Mouse (Mus musculus) retina, postnatal 7 days (tissue): ENCODE results near the gene Stom.
A peak's percentile ranks its signal among the peaks of the same experiment; 100 is the strongest.

Experiments used
- DNase-seq: peaks from one replicate; pipeline ENCODE4 v3.0.0-alpha.2; 2012; ENCODE audit warnings: low read depth, low spot score

Stom gene

DNA sequence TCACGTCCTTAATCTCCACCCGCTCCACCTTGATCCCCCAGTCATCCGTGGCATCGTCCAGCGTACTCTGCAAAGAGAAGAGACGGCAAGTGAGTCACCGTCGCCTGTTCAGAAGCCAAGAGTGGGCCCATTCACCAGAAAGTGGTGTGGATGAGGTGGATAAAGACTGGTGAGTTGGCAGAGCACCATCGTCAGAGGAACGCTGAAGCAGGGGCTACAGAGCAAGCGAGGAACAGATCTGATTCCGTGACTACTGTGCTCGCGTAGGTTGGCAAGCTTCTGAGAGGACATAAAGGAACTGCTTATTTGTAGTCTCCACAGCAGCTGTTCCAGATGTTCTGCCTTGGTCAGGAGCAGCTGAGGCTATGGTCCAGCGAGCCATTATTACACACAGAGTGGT, 16.4 kb downstream of the Stom start:
- DNase-seq = no peak

DNA sequence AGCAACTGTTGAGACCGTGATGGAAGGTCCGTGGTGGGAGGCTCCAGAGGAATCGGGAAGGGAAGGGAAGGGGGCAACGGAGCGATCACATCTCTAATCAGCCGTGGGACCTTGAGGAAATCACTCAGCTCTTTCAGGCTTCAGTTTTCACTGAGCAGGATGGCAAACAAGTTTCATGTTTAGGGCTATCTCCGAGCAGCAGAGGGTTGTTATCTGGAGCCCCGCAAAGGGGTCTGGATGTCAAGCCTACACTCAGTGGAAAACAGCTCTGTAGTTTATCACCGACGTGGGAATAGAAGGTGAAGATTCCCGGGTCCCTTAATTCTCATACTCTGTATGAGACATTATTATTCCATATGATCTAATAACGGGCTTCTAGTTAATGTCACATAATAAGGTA, 18.4 kb downstream of the Stom start:
- DNase-seq = no peak

GRCm38 (mm10) chr2:35317604-35318003, 19.2 kb downstream of the Stom start:
- no peak for DNase-seq

GRCm38 (mm10) chr2:35314300-35314699, 22.5 kb downstream of the Stom start:
- DNase-seq = no peak

- no peak for DNase-seq
Observed at GRCm38 (mm10) chr2:35309906-35310493, 26.8 kb downstream of the Stom start.

DNA sequence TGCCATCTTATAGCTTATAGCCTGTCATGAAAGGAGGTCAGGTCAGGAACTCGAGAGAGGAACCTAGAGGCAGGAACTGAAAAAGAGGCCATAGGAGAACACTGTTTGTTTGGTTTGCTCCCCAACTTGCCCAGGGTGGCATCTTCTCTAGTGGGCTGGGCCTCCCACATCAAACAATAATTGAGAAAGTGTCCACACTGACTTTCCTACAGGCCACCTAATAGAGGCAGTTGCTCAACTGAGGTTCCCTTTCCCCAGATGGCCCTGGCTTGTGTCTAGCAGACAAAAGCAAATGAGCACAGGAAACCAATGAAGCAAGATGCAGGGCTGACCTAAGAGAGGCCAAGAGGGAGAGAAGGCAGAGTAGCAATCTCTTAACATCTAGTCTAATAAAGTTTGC, 28.6 kb downstream of the Stom start:
- no peak for DNase-seq

GRCm38 (mm10) chr2:35302049-35302885, 34.5 kb downstream of the Stom start:
- DNase-seq = no peak

DNA sequence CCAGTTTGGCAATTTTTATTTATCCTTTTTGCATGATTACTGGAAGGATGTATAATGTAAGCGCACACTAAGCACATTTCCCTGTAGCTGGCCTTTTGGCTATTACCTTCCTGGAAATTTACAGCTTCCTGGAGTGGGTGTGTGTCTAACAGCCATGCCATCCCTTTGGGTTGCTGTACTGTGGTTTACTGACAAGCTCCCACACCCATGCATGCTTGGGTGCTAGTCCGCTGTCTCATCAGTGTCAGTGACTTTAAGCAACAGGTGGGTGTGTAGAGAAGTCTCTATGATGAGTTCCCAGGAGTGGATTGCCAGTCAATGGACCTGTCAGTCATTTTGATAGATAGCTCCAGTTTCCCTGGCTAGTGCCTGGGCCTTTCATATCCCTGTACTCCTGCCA, 37.3 kb downstream of the Stom start:
- DNase-seq = no peak

DNA sequence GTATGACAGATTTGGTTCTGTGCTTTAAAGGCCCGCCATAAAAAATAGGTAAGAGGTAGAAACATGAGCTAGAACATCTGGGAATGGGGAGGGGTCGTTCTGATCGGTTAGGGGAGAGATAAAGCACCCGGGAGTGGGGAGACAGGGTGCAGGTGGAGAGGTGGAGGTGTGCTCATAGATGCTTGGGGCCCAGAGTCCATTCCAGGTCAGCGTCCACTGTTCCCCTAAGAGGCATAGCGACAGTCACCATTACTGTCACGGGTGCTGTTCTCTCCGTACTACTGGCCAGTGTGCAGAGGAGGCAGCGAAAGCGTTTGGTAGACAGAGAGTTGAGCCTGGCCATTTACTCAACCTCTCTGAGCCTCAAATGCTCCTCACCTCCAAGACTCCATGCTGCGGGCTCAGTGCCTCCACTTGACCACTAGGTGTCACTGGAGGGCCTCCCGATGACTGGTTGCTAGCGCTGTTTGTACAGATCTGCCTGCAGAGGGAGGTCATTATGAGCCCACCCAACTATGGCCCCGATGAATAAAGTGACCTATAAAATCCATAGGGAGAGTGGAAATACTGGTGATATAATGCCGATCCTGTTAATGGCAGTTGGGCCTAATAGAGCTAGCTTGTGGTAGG, 39.0 kb downstream of the Stom start:
- DNase-seq = peak; percentile 77

- no peak for DNase-seq
Observed at GRCm38 (mm10) chr2:35293291-35293690, 43.5 kb downstream of the Stom start.

- no peak for DNase-seq
Observed at GRCm38 (mm10) chr2:35292700-35293099, 44.1 kb downstream of the Stom start.

GRCm38 (mm10) chr2:35291856-35292255, 44.9 kb downstream of the Stom start:
- DNase-seq = peak; percentile 32

DNA sequence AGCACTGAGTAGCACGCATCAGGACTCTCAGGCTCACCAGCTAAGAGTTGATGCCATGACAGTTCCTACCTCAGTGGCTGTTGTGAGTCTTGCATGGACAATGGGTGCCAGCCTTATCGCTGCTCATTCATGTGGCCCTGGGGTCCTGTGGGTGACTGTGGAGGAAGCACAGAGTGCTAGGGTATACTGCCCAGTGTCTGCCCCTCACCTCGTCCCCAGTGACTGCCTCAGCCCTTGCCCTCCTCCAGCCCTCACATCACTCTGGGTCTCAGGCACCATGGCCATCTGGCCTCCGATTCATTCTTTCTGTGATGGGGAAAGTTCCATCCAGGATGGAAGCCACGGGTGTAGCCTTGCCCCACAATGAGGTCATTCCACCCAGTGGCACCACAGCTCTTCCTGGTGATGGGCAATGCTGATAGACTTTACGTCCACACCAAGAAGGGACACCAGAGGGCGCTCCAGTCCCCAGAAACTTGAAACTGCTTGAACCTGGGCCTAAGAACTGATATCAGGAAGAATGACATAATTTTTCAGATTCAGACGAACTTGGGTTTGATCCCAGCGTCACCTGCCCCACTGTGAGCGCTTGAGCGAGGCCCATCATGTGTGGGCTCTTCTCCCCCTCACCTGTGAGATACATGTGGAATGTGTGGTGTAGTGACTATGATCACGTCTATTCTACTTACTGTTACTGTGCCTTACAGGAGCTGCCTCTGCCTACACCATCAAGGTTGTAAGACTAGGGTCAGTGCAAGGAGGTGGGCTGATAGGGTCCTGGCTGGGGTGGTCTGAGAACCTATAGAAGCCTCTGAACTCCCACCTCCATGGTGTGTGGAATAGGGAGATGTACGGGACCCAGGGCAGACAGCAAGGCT, 47.8 kb downstream of the Stom start:
- peak; percentile 66 for DNase-seq

- DNase-seq = no peak
Observed at GRCm38 (mm10) chr2:35287017-35287620, 49.7 kb downstream of the Stom start.

DNA sequence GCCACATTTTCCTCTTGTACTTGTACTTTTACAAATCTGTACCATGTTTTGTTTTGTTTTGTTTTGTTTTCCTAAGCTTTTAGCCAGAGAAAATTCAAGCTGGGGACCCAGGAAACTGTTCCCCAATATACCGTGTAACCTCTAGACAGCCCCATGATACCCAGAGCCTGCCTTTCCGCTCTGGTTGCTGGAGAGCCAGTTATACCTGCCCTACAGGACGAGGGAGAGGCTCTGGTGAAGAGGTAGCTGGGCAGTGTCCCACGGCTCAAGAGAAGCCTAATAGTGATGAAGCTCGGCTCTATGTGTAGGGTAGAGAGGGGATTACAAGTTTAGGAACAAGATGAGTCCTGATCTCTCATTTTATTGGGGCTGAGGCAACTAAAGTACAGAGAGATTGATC, 51.6 kb downstream of the Stom start:
- no peak for DNase-seq

GRCm38 (mm10) chr2:35283997-35284396, 52.8 kb downstream of the Stom start:
- no peak for DNase-seq

DNA sequence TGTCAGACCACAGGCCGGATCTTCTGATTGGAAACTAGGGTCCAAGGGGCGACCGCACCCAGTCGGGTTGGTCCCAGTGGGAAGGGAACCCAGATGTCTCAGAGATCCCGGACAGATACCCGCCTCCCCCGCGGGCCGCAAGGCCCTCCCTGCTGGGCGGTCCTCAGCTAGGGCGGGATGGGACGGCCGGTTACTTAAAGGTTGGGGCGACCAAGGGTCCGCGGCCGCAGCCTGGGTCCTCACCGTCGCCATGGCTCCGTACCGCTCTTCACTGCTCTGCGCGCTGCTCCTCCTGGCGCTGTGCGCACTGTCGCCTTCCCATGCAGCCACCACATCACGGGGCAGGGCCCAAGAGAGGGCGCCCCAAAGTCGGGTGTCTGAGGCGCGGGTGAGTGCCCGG, 54.6 kb downstream of the Stom start:
- DNase-seq = no peak

- DNase-seq = no peak
Observed at GRCm38 (mm10) chr2:35280001-35280400, 56.8 kb downstream of the Stom start.

GRCm38 (mm10) chr2:35278371-35279210, 58.2 kb downstream of the Stom start:
- DNase-seq = no peak

DNA sequence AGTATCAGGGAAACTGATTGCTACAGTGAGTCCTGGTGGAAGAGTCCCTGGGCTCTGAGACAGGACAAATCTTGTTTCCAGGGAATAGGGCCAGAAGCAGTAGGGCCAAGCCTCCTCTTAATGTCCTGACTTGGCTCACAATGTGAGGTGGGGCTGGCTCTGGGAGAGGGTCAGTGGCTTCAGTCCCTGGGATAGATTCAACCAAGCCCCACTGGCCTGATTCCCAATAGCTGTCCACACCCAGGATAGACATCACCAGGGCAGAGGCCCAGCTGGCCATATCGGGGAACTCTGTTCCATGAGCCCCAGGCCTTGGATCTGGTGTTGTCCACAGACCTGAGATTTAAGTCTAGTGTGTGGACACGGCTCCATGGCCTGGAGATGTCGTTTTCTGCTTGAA, 59.1 kb downstream of the Stom start:
- no peak for DNase-seq

- DNase-seq = no peak
Observed at GRCm38 (mm10) chr2:35273536-35273935, 63.2 kb downstream of the Stom start.
